Mouse (Mus musculus): ENCODE measurements around the gene Pdzd4. TPM values are rescaled to one million over a fixed set of nuclear protein-coding genes. Genes with fewer than 3 reads are reported as not detected.

Gene Pdzd4
- total RNA-seq, 1 experiment from 2014 or later, result 4.6 TPM

DNA sequence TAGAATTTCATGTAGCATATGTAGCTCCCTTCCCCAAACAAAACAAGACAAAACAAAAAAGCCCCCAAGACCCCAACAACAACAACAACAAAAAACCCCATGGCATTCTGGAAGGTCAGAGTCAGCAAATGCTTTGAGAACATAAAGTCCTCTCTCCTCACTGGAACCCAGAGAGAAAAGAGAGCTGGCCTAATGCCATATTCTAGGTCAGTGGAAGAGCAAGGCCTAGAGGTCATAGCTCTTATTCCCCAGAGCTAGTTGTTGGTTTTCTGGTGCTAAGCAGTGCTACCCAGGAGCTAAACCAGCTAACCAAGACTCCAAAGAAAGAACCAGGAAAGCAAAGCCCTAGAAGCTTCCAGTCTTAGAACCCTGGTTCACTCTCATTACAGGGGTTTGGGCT is 39.1 kb downstream of the Pdzd4 start:
- no peak for DNase-seq

DNA sequence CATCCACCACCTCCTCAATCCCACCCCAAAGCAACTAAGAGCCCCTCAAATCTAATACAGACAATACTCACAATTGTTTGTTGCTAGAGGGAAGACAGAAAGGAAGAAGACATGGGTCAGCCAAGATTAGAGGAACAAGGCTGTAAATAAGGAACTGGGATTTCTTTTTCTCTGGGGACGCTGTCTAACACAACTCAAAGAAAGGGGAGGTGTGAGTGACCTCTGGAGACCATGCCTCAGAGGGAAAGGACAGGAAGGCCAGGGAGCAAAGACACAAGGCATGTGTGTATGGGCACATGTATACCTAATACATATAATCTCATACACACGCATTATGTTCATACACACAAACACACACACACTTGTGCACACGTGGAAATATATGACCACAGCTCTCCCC is 42.5 kb downstream of the Pdzd4 start:
- no peak for DNase-seq

DNA sequence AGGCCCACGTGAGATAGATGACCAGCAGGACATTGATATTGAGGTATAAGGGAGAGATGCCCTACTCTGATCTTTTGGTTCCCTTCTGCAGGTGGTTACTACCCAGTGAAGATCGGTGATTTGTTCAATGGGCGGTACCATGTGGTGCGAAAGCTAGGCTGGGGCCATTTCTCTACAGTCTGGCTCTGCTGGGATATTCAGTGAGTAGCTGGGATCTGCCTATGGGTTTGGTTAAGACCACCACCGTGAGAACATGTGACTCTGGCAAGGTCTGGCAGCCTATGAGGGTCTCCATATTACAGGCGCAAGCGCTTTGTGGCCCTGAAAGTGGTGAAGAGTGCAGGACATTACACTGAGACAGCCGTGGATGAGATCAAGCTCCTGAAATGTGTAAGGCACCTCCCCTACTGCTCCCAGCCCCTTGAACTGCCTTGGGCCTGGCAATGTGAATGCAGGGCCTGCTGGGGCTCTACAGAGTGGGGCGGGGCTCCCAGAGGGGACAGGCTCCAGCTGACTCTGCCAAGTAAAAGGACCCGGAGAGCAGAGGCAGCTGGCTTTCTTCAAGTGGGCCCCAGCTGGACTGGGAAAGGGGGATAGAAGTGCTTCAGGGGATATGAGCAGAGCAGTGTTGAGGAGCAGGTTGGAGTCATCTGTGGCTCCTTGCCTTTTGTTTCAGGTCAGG is 49.8 kb downstream of the Pdzd4 start:
- no peak for DNase-seq

DNA sequence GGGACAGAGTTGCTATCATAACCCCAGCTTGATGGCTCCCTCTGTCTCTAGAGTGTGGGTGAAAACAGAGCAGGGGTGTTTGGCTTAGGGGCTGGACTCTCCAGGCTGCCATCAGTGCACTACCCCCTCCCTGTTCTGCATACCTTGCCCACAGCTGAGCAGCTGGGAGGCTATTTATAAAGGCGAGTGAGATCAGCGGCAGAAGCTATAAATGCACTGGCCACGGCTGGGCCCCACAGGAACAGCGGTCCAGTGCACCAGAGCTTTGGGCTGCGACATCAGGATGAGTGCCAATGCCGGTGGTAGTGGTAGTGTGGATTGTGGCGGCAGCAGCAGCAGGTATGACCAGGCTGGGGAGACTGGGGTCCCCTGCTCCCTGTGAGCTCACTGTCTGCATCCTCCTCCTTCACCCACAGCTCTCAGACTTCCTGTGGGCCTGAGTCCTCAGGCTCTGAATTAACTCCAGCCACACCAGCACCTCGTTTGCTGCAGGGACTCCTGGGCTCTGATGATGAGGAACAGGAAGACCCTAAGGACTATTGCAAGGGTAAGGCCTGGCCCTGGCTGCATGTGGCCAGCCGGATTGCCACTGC is 50.5 kb downstream of the Pdzd4 start, which contains the start of gene Srpk3:
TSS of gene Srpk3 (plus strand) at position 238 of the 593 bp plus-strand sequence.
- no peak for DNase-seq

DNA sequence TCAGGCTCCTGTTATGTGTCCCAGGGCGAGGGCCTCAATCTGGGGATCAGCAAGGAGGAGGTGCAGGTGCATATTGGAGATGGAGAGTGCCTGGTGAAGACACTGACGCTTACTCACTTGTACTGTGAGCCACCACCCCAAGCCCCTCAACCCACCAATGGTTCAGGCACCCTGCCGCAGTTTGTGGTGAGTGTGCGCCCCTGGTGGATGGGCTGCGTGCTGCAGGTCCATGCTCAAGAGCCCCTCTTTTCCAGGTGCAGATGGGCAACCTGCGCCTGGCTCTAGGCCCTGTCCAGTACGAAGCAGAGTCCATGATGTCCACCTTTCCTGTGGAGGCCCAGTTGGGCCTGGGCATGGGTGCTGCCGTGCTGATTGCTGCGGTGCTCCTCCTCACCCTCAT is 57.5 kb downstream of the Pdzd4 start:
- no peak for DNase-seq

DNA sequence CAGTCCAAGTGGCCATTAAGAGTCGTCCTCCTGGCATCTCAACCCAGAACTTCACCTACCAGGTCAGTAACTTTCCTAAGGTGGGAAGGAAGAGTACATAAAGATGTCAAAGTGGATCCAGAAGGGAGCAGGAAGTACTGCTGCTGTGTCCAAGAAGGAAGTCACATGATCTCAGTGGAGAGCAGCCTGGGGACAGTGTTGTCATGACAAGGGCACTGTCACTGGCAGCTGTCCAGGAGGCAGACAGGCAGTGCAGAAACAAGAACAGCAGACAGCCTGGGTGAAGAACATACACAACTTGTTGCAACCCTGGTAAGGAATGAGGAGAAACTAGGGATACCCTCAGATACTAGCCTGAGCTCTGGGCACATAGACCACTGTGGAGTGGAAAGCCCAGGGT is 59.5 kb downstream of the Pdzd4 start:
- peak; percentile 73 for DNase-seq

DNA sequence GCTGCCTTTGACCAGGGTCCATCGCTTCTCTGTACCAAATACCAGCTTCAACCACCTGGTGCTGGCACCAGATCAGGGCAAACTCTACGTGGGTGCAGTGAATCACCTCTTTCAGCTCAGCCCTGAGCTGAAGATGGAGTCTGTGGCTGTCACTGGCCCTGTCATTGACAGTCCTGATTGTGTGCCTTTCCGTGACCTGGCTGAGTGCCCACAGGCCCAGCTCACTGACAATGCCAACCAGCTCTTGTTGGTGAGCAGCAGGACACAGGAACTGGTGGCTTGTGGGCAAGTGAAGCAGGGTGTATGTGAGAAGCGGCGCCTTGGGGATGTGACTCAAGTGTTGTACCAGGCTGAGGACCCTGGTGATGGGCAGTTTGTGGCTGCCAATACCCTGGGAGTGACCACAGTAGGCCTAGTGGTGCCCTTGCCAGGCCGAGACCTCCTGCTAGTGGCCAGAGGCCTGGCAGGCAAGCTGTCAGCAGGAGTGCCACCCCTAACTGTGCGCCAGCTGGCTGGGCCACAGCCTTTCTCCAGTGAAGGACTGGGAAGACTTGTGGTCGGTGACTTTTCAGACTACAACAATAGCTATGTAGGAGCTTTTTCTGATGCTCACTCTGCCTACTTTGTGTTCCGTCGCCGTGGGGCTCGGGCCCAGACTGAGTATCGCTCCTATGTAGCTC is 66.0 kb downstream of the Pdzd4 start:
- DNase-seq, result peak; percentile 16

DNA sequence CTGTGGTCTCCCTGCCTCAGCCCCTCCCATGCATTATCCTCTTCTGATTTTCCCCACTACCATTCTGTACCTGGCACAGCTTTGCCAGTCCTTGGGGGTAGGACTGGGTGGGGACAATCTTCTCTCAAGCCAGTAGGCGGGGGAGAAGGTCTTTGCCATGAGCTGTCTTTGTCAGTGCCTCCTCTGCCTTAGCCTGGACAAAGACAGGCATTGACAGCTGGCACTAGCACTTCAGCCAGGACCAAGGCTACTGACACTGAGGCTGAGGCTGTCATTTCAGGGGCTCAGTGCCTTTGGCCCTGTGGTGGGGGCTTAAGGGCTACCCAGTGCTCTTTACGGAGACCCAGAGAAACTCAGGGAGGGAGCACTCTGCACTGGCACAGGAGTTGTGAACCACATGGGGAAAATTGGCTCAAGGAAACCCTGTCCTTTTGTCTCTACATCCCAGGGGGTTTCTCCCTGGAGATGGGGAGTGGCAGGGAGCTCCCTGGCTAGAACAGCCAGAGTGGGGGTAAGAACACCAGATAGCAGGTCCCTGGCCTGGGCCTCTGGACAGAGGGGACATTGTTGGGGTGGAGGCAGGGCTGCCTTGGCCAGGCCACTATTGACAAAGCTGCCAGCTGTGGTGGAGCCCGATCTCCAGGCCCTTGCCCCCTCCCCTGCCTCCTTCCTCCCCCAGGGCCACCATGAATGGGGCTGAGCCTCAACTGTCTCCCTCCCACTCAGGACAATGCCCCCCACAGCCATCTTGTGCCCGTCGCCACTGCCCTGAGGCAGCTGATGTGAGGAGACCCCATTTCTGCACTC is 68.2 kb downstream of the Pdzd4 start, which contains the start of gene Plxnb3:
TSS of gene Plxnb3 (plus strand) at position 757 of the 807 bp plus-strand sequence.
- no peak for DNase-seq

DNA sequence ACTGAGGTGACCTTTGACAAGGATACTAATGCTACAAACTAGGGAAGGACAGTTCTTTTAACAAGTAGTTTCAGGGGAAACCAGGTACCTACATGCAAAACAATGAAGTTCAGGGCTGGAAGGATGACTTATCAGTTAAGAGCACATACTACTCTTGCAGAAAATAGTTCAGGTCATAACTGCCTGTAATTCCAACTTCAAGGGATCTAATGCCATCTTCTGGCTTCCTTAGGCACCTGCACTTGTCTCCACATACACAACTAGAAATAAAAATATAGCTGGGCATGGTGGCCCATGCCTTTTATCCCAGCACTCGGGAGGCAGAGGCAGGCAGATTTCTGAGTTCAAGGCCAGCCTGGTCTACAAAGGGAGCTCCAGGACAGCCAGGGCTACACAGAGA is 75.8 kb downstream of the Pdzd4 start:
- no peak for DNase-seq

DNA sequence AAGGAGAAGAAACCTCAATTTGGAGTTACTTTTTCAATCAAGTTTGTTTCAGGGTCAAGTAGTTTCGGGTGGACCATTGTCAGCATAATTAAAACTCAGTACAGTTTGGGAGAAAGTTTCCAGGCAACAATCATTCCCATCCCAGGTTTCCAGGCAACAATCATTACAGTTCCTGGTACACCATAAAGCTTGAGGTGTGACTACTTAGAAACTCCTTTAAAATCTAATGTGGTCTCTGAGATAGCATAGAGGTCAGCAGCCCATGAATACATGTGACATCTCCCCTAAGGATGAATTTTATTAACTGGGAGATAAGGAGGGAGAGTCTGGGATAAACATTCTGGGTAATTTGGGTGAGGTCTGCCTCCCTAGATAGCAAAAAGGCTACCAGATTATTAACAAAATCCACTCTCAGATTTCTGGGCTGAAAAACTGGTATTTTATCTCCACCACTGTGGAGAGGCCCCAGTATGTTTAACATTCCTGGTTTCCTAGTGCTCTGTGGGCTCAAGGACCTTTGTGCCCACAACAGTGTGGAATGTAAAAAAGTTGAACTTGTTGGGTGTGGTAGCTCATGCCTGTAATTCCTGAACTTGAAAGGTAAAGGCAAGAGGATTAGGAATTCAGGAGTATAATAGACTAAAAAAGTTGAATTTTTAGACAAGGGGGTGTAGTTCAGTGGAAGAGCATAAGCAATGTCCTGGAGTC is 79.8 kb downstream of the Pdzd4 start:
- no peak for DNase-seq

Other genes with a start within 250 kb of the Pdzd4 start
- 0.33 and 0.88 TPM in 2 replicates for gene Dusp9, start 185.6 kb downstream of the Pdzd4 start, total RNA-seq (2021)
- 9.4 TPM in 2 replicates for gene Pnck, start 164.9 kb downstream of the Pdzd4 start, total RNA-seq (2021)
- 64.2 and 70.4 TPM in 2 replicates for gene Slc6a8, start 151.8 kb downstream of the Pdzd4 start, total RNA-seq (2021)
- gene Bcap31, start 108.8 kb downstream of the Pdzd4 start, total RNA-seq (2021), result 250 and 262 TPM in 2 replicates
- gene Abcd1, start 108.4 kb downstream of the Pdzd4 start, total RNA-seq (2021), result 29.7 and 37.0 TPM in 2 replicates
- 0.52 and 0.57 TPM in 2 replicates for gene Plxnb3, start 67.9 kb downstream of the Pdzd4 start, total RNA-seq (2021)
- 0.43 and 0.52 TPM in 2 replicates for gene Srpk3, start 50.6 kb downstream of the Pdzd4 start, total RNA-seq (2021)
- 378 and 448 TPM in 2 replicates for gene Idh3g, start 38.1 kb downstream of the Pdzd4 start, total RNA-seq (2021)
- 145 and 162 TPM in 2 replicates for gene Ssr4, start 37.9 kb downstream of the Pdzd4 start, total RNA-seq (2021)
- not detected in 2 replicates for gene Avpr2, start 67.1 kb upstream of the Pdzd4 start, total RNA-seq (2021)
- 13.5 and 15.2 TPM in 2 replicates for gene L1cam, start 71.1 kb upstream of the Pdzd4 start, total RNA-seq (2021)
- gene Arhgap4, start 96.9 kb upstream of the Pdzd4 start, total RNA-seq (2021), result 3.3 and 4.9 TPM in 2 replicates
- gene Naa10, start 97.0 kb upstream of the Pdzd4 start, total RNA-seq (2021), result 75.2 and 84.9 TPM in 2 replicates
- gene Renbp, start 105.9 kb upstream of the Pdzd4 start, total RNA-seq (2021), result 11.2 and 13.9 TPM in 2 replicates
- 66.8 and 69.5 TPM in 2 replicates for gene Hcfc1, start 141.4 kb upstream of the Pdzd4 start, total RNA-seq (2021)
- 132 and 141 TPM in 2 replicates for gene Irak1, start 198.9 kb upstream of the Pdzd4 start, total RNA-seq (2021)